Mouse (Mus musculus) right cerebral cortex, adult 2 months (tissue): ENCODE measurements around the gene Fmc1.
A peak's percentile ranks its signal among the peaks of the same experiment; 100 is the strongest.

Experiments used
- DNase-seq, 2 experiments: peaks; one replicate each; pipeline ENCODE4 v3.0.0; 2021 to 2022; ENCODE audit warnings: low spot score in 2 of 2

Gene Fmc1

DNA sequence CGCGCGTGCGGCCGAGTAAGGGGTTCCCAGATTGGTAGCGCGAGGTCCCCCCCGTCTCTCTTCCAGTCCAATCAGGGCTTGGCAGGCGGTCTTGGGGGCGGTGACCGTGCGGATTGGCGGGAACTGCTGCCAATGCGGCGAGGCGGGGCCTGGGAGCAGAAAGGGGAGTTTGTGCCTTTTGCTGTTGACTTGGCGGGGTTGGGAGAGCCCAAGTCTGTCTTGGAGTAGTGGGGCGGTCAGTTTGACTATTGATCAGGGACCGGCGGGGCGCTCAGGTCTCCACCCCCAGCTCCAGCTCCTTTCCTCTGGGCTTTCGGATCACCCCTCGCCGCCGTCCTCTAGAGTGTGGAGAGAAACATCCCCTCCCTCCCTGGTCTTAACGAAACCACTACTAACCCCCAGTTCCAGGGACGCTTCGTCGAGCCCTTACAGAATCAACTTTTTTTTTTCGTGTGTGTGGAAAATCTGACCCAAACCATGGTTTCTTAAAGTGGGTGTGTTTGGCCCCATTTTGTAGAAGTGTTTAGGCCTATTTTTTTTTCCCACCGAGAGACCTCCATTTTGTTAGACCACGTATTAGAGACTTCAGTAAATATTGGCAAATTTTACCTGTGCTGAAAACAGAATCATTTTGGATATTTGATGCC lies 18.8 kb downstream of the Fmc1 start:
- DNase-seq: peak; percentile 95 to 98

DNA sequence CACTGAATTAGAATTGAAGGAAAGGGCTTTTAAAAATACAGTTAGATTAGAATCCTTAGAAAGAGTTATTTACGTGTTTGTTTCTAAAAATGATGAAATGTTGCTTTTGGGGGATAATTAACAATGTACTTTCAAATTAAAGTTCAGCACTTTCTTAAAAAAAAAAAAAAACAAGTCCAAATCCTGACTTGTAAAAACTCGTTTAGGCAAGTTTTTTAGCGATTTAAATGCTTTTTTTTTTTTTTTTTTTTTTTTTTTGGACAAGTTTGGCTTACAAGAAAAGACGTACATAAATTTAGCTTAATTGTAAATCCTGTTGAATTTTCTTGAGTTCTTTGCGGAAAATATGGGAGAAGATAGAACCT lies 19.3 kb downstream of the Fmc1 start:
- DNase-seq: no peak

- no peak for DNase-seq
Observed at GRCm38 (mm10) chr6:38576096-38576495, 42.8 kb downstream of the Fmc1 start.

GRCm38 (mm10) chr6:38580112-38580857 lies 47.0 kb downstream of the Fmc1 start:
- DNase-seq: no peak

GRCm38 (mm10) chr6:38581711-38582110 lies 48.4 kb downstream of the Fmc1 start:
- no peak for DNase-seq
